Mouse (Mus musculus) heart, embryonic 13.5 days (tissue): ENCODE data around the gene Gm42957. TPM values are rescaled to one million over a fixed set of nuclear protein-coding genes. Genes with fewer than 3 reads are reported as not detected.

Experiments
- ATAC-seq: fragments of 200-750 bp; cut with Nextera tagmentation; 2 replicates; pipeline ENCODE4 v1.8.0; 2017; ENCODE audit warnings: moderate TSS enrichment; ENCODE audit not compliant: insufficient number of reproducible peaks, low FRiP score, low TSS enrichment; ENCODE audit errors: extremely low read depth
- H3K27ac ChIP-seq: fragments of 300-500 bp; sonication (generic); replicated peaks from 2 replicates; pipeline ENCODE4 v1.5.1; 2015; ENCODE audit warnings: moderate library complexity, mild to moderate bottlenecking, inconsistent platforms
- H3K27me3 ChIP-seq: fragments of 300-500 bp; sonication (generic); replicated peaks from 2 replicates; pipeline ENCODE4 v1.6.1; 2015; ENCODE audit warnings: mild to moderate bottlenecking, inconsistent platforms
- H3K36me3 ChIP-seq: fragments of 300-500 bp; sonication (generic); 2 replicates; pipeline ENCODE4 v1.6.1; 2015; ENCODE audit warnings: mild to moderate bottlenecking, inconsistent platforms
- H3K4me1 ChIP-seq: fragments of 300-500 bp; sonication (generic); 2 replicates; pipeline ENCODE4 v1.6.1; 2015; ENCODE audit warnings: inconsistent platforms
- H3K4me2 ChIP-seq: fragments of 300-500 bp; sonication (generic); 2 replicates; pipeline ENCODE4 v1.6.1; 2015; ENCODE audit warnings: inconsistent platforms, mild to moderate bottlenecking, moderate library complexity
- H3K4me3 ChIP-seq: fragments of 300-500 bp; sonication (generic); 2 replicates; pipeline ENCODE4 v1.5.1; 2015; ENCODE audit warnings: moderate library complexity, mild to moderate bottlenecking, inconsistent platforms
- H3K9ac ChIP-seq: fragments of 300-500 bp; sonication (generic); 2 replicates; pipeline ENCODE4 v1.6.1; 2015; ENCODE audit warnings: inconsistent platforms, mild to moderate bottlenecking, moderate library complexity
- H3K9me3 ChIP-seq: fragments of 300-500 bp; sonication (generic); 2 replicates; pipeline ENCODE4 v1.6.1; 2016; ENCODE audit warnings: inconsistent platforms
- WGBS: fragments of 180-500 bp; shearing (Covaris S2); methylation state at CpG from one replicate; pipeline ENCODE4 v1.1.7; 2015; ENCODE audit warnings: mixed read lengths; 5-methylcytosine and 5-hydroxymethylcytosine counted together
- polyA plus RNA-seq: library from polyadenylated mRNA; unstranded; fragments of >200 nt; fragmentation: Nextera tagmentation; extraction: Ambion mirVana; gene quantifications from 2 replicates; pipeline ENCODE4 v1.2.1, GENCODE M21; 2015

The Gm42957 gene
- polyA plus RNA-seq, 1 experiment from 2014 or later = 0.05 TPM

GRCm38 (mm10) chr3:96629729-96630600 lies 5.3 kb upstream of the Gm42957 start, which contains the start of gene Rbm8a:
Gene Rbm8a, plus strand, starts transcription at chr3:96629933.
- Histone ChIP-seq H3K9ac (peak within 1 kb of the TSS; percentile 90), H3K36me3 (peaks cover 60% of the 10 kb centered on the region), H3K4me3 (peak within 1 kb of the TSS; percentile 78), H3K9me3 (no peaks in the 10 kb centered on the region), H3K27me3 (no peaks in the 10 kb centered on the region), H3K27ac (peak within 1 kb of the TSS; percentile 82), H3K4me1 (peaks cover 25% of the 10 kb centered on the region), H3K4me2 (peak within 1 kb of the TSS; percentile 89)
- ATAC-seq = peak; percentile 88
- under 1% methylated on average over 48 of the region's 48 CpGs for WGBS

- Histone ChIP-seq H3K9me3 (no peaks in the 10 kb centered on the region), H3K27ac (no peak overlapping the region), H3K4me3 (no peak overlapping the region), H3K27me3 (no peaks in the 10 kb centered on the region), H3K36me3 (peaks cover 44% of the 10 kb centered on the region), H3K9ac (no peak overlapping the region), H3K4me2 (no peak overlapping the region), H3K4me1 (peaks cover 40% of the 10 kb centered on the region)
- no peak for ATAC-seq
Measured at GRCm38 (mm10) chr3:96632058-96632457, 3.2 kb upstream of the Gm42957 start.

GRCm38 (mm10) chr3:96634015-96634414 lies 1.3 kb upstream of the Gm42957 start:
- Histone ChIP-seq H3K27me3 (no peaks in the 10 kb centered on the region), H3K4me3 (no peak overlapping the region), H3K36me3 (peaks cover 53% of the 10 kb centered on the region), H3K9ac (no peak overlapping the region), H3K4me1 (peaks cover 37% of the 10 kb centered on the region), H3K27ac (no peak overlapping the region), H3K4me2 (no peak overlapping the region), H3K9me3 (no peaks in the 10 kb centered on the region)
- 36% methylated on average over 1 of the region's 1 CpGs for WGBS
- ATAC-seq = no peak

- Histone ChIP-seq H3K27ac (peak overlapping the region; percentile 78), H3K27me3 (no peaks in the 10 kb centered on the region), H3K9ac (peak overlapping the region; percentile 97), H3K4me1 (peaks cover 29% of the 10 kb centered on the region), H3K4me2 (peak overlapping the region; percentile 90), H3K4me3 (peak overlapping the region; percentile 81), H3K36me3 (peaks cover 68% of the 10 kb centered on the region), H3K9me3 (no peaks in the 10 kb centered on the region)
- 7% methylated on average over 15 of the region's 15 CpGs for WGBS
- no peak for ATAC-seq
Measured at GRCm38 (mm10) chr3:96635906-96636305, 632 bp downstream of the Gm42957 start.

- H3K36me3 ChIP-seq = peaks cover 68% of the 10 kb centered on the region
- no peaks in the 10 kb centered on the region for H3K27me3 ChIP-seq
- H3K27ac ChIP-seq = no peak overlapping the region
- WGBS = 60% methylated on average over 11 of the region's 11 CpGs
- H3K4me1 ChIP-seq = peaks cover 24% of the 10 kb centered on the region
- H3K4me3 ChIP-seq = peak overlapping the region; percentile 81
- peak overlapping the region; percentile 90 for H3K4me2 ChIP-seq
- H3K9me3 ChIP-seq = no peaks in the 10 kb centered on the region
- no peak for ATAC-seq
- peak overlapping the region; percentile 97 for H3K9ac ChIP-seq
Measured at GRCm38 (mm10) chr3:96636448-96636847, 1.2 kb downstream of the Gm42957 start.

- H3K27me3 ChIP-seq = no peaks in the 10 kb centered on the region
- WGBS = 72% methylated on average over 1 of the region's 1 CpGs
- no peaks in the 10 kb centered on the region for H3K9me3 ChIP-seq
- H3K27ac ChIP-seq = no peak overlapping the region
- H3K9ac ChIP-seq = no peak overlapping the region
- H3K4me2 ChIP-seq = no peak overlapping the region
- ATAC-seq = no peak
- H3K4me1 ChIP-seq = peaks cover 22% of the 10 kb centered on the region
- H3K36me3 ChIP-seq = peaks cover 62% of the 10 kb centered on the region
- no peak overlapping the region for H3K4me3 ChIP-seq
Measured at GRCm38 (mm10) chr3:96639219-96639618, 3.9 kb downstream of the Gm42957 start.

- H3K4me2 ChIP-seq = peak within 1 kb of the TSS; percentile 48
- WGBS = 47% methylated on average over 7 of the region's 7 CpGs
- no peak within 1 kb of the TSS for H3K9ac ChIP-seq
- peak within 1 kb of the TSS; percentile 10; the same call in 1 of the 2 replicates for H3K4me3 ChIP-seq
- H3K27me3 ChIP-seq = no peaks in the 10 kb centered on the region
- H3K27ac ChIP-seq = no peak within 1 kb of the TSS
- H3K9me3 ChIP-seq = no peaks in the 10 kb centered on the region
- H3K36me3 ChIP-seq = peaks cover 40% of the 10 kb centered on the region
- no peak; the same call in 1 of the 2 replicates for ATAC-seq
- peaks cover 13% of the 10 kb centered on the region for H3K4me1 ChIP-seq
Measured at GRCm38 (mm10) chr3:96645018-96645649, 9.9 kb downstream of the Gm42957 start, which contains the start of gene Itga10. Gene Itga10, plus strand, starts transcription at chr3:96645584.

GRCm38 (mm10) chr3:96647365-96647764 lies 12.1 kb downstream of the Gm42957 start:
- ATAC-seq = no peak
- WGBS = 89% methylated on average over 3 of the region's 3 CpGs
- H3K27ac ChIP-seq = no peak overlapping the region
- no peaks in the 10 kb centered on the region for H3K9me3 ChIP-seq
- H3K27me3 ChIP-seq = no peaks in the 10 kb centered on the region
- H3K36me3 ChIP-seq = peaks cover 22% of the 10 kb centered on the region
- no peak overlapping the region for H3K9ac ChIP-seq
- peaks cover 18% of the 10 kb centered on the region for H3K4me1 ChIP-seq
- no peak overlapping the region for H3K4me3 ChIP-seq
- H3K4me2 ChIP-seq = no peak overlapping the region

- WGBS = 72% methylated on average over 2 of the region's 2 CpGs
- Histone ChIP-seq H3K4me3 (no peak overlapping the region), H3K27ac (no peak overlapping the region), H3K27me3 (peaks cover 4% of the 10 kb centered on the region; the same call in 1 of the 2 replicates), H3K4me2 (no peak overlapping the region), H3K9me3 (no peaks in the 10 kb centered on the region), H3K4me1 (peaks cover 8% of the 10 kb centered on the region), H3K9ac (no peak overlapping the region), H3K36me3 (no peaks in the 10 kb centered on the region)
- ATAC-seq = no peak
Measured at GRCm38 (mm10) chr3:96660901-96661300, 25.6 kb downstream of the Gm42957 start.

- H3K4me2 ChIP-seq = peak overlapping the region; percentile 71
- no peak for ATAC-seq
- peak overlapping the region; percentile 24; the same call in 1 of the 2 replicates for H3K9ac ChIP-seq
- no peaks in the 10 kb centered on the region for H3K36me3 ChIP-seq
- no peaks in the 10 kb centered on the region for H3K9me3 ChIP-seq
- no peak overlapping the region for H3K4me3 ChIP-seq
- WGBS = 42% methylated on average over 8 of the region's 8 CpGs
- peak overlapping the region; percentile 9; the same call in 1 of the 2 replicates for H3K27ac ChIP-seq
- H3K27me3 ChIP-seq = peaks cover 4% of the 10 kb centered on the region; the same call in 1 of the 2 replicates
- H3K4me1 ChIP-seq = peaks cover 8% of the 10 kb centered on the region
Measured at GRCm38 (mm10) chr3:96662731-96663316, 27.6 kb downstream of the Gm42957 start.
